Mouse (Mus musculus) lung, postnatal 10 days (tissue): ENCODE data around the gene Tbc1d10a.
A peak's percentile ranks its signal among the peaks of the same experiment; 100 is the strongest.

Experiments used
- DNase-seq: peaks from one replicate; pipeline ENCODE4 v3.0.0; 2021

Gene Tbc1d10a

DNA sequence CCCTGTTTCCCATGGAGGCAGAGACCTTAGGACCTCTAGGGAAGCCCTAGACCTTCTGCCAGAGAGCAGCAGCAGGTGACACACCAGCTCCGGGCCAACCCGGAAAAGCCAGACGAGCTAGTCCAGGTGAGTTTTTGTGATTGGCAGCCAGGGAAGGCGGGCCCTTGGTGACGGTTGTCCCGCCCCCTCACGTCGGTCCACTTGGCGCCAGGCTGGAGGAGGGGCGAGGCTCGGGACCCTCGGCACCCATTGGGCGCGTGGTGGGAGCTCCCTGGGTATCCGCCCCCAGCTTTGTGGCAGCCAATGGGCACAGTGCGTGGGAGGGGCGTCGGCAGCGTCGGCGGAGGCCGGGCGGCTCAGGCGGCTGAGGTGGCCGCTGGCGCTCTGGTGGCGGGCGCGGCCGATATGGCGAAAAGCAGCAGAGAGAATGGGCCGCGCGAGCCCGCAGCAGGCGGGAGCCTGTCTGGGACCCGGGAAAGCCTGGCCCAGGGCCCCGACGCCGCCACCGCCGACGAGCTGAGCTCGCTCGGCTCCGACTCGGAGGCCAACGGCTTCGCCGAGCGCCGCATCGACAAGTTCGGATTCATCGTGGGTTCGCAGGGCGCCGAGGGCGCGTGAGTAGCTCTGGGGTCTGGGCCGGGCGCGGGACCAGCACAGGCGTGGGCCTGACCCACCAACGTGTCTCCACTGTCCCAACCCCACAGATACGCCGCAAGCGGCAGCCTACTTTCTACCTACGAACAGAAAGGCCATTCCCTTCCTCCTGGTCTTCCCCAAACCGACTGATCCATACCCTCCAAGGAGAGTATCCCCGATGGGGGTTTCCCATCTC is at the start of gene Tbc1d10a:
Gene Tbc1d10a, plus strand, starts transcription at position 304 of the 832 bp plus-strand sequence.
- peak; percentile 99 for DNase-seq

DNA sequence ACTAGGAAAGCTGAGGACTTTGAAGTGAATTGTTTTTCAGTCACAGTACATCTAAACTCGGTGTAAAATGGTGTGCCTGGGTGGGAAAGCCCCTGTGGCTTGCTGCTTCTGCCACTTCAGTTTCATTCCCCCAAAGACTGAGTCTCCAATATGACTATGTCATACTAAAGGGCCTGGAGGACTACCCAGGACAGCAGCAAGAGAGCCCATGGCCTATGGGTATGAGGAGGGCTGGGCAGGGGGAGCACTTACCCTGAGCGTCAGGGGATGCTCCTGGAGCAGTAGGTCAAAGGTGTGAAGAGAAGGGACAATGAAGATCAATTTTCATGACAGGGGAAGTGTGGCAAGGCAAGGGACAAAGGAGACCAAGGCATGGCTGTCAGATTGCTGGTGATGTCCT is 47.6 kb upstream of the Tbc1d10a start:
- no peak for DNase-seq

DNA sequence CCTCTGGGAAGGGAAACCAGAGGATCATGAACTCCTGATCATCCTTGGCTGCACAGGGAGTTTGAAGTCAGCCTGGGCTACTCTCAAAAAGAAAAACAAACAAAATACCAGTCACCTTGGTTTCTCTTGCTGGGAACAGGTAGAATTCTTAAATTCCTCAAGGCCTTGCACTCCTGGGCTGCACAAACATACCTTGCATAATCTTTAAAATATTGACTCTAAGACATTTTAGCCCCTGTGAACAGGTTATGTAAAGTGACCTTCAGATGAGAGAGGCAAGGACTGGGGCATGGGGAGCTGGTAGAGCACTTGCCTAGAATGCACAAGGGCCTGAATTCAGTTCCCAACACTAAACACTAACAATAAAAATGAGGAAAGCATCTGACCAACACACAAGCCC is 45.1 kb upstream of the Tbc1d10a start:
- no peak for DNase-seq

DNA sequence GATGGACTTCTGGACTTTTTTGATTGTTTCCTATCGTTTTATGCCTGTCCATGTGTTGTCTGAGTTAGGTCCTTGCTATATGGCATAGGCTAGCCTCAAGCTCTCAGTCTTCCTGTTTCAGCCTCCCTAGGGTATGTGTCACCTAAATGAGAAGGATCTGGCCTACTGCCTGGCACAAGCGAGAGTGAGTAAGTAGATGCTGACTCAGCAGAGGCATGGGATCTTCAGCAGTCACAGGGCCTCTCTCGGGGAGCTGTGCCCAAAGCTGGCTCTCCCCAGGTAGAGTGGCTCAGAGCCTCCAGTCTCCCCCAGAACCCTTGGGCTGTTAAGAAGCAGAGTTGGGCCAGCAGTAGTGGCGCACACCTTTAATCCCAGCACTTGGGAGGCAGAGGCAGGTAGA is 44.2 kb upstream of the Tbc1d10a start:
- no peak for DNase-seq

DNA sequence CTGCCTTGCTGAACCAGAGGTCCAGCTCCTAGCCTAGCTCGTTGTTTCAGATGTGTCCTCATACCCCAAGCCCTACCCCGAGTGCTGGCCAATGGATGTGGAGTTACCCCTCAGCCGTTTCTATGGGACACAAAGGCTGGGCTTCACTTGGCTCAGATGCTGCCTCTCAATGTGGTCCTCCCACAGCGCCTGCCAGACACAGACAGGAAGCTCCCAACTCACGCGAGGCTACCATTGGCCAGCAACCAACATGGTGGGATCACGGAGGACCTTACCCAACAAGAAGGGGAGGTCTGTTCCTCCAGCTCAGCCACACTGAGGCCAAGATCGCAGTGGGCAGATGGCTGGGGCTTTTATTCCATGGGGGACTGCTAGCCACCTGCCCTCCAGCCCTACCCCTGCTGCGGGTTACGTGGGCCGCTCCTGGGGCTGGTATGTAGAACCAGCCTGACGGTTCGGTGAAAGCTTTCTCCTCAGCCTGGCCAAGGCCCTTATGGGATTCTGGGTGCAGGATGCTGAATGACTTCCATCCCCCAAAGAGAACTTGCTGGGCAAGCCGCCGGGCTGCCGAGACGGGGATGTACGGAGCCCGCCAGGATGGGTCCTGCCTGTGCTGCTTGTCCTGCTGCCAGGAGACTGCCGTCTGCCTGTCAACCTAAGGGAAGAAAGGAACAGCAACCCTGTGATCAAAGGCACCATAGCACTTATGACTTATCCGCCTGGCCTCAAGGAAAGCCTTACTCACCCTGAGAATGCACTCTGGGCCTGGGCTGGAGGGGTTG is 43.1 kb upstream of the Tbc1d10a start:
- DNase-seq = no peak

DNA sequence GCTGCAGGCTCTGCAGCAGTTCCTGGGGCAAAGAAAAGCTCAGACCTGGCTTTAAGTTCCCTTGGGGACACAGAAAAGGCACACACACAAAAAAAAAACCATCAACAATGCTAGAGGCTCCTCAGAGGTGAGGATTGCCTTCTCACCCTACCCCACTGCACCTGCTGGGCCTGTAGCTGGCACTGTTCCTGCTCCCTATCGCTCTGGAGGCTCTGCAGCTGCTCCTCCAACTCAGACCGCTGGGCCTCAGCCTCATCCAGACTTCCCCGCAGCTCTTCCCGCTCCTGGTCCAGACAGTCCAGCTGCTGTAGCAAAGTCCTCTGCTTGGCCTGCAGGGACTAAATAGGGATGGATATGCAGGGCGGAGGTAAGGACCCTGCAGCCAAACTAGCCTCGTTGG is 40.2 kb upstream of the Tbc1d10a start:
- DNase-seq = no peak

DNA sequence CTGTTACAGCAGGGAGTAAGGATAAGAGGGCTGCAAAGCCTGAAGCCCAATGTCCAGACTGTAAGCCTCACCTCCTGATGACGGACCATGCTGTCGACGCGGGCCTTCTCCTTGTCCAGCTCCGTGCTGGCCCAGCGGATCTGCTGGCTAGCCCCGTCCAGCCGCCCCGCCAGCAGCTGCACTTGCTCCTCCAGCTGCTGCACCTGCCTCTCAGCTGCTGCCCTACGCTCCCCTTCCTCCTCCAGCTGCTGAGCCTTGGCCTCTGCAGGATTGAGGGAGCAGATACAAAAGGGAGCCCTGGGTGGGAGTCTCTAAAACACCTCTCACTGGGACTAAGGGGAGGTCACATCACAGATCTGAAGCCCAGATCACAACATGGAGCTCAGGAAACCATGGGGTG is 39.5 kb upstream of the Tbc1d10a start:
- no peak for DNase-seq

DNA sequence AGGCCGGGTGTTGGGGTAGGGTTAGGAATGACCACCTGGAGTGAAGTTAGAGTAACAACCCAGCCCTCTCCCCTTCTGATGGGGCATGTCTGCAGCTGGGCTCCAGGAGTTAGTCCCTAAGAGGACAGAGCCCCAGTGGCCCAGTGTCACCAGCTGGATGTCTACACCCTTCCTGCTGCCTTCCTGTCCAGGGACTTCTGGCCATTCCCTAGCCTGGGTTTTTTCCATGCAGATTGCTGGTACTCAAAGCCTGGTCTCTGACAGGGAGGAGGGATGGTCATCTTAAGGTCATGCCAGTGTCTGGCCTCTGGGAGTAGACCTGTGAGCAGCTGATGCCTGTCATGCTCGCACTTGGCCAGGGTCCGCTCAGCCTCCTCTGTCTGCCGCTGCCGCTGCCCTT is 38.5 kb upstream of the Tbc1d10a start:
- peak; percentile 22 for DNase-seq

DNA sequence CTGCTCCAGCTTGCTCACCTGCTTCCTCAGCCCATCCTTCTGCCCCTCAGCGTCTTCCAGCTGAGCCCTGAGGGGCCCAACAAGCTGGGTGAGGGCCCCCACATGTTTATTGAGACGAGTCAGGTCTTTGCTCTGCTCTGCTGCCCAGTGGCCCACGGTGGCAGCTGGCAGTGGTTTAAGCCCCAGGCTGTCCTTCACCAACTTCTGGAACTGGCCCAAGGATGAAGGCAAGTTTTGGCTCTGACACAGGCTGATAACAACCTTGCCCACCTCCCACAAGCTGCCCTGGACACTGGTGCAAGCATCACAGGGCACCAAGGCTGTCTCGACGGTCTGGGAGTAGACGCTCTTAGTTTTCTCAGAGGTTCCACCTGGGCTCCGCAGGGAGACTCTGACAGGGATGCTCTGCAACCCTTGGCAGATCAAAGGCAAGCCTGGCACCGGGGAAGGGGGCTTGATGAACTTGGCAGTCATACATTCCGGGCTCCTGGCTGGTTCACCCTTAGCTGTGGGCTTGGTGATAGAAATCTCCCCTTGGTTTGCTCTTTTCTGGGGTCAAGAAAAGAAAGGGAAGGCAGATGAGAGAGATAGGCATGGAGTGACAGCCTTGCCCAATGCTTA is 37.9 kb upstream of the Tbc1d10a start:
- DNase-seq = no peak

DNA sequence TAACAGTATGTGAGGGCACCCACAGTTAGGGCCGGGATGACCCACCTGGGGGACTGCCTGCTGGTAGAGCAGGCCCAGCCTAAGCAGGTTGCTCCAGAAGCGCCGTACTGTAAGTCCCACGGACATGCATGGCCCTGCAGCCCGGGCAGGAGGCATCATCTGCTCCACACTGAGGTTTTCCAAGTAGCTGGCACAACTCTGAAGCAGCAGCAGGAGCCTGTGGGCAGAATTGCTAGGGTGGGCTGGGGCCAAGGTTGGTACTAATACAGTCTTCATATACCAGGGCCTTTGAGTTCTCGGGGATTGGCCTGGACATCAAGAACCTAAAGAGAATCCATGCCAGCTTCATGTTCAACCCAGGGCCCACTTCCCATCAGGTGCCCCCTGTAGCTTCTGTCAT is 36.7 kb upstream of the Tbc1d10a start:
- no peak for DNase-seq

DNA sequence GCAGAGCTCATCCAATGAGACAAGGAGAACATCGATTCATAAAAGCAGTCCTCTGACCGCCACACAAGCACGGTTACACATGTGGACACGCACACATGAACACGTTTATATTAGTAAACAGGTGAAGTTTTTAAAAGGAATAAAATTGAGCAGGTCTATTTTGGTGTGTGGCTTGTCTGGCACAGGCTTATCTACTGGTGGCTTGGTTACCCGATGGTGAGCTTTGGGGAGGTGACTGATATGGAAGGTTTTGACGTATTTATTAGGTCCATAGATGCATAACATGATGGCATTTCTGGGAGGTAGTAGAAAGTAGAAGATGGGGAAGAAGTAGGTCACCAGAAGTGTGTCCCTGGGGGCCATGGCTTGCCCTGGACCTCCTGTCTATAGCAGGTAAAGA is 32.9 kb upstream of the Tbc1d10a start:
- DNase-seq = no peak

DNA sequence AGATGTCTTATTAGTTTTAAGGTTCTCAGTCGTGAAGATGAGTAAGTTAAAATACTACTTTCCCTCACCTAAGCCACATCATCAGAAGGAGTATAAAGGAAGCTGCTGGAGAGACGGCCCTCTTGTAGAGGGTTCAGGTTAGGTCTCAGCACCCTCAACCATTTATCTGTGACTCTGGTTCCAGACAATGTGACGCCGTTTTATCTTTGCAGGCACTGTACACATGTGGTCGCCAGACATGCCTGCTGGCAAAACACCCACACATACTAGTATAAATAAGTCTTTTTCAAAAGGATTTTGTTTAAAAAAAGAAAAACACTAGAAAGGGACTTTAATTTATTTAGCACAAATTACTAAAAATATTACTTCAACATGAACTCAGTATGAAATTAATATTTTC is 30.9 kb upstream of the Tbc1d10a start:
- DNase-seq = no peak

DNA sequence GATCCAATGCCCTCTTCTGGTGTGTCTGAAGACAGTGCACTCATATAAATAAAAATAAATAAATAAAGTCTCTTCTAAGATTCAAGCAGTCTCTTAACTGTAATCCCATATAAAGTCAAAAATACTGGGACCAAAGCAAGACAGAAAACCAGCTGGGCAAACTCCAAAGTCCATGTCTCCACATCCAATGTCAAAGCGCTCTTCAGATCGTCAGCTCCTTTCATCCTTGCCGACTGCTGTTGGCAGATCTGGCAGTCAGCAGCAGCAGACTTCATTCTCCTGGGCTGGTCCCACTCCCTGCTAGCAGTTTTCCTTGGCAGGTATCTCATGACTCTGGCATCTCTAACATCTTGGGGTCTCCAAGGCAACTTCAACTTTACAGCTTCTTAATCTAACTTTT is 27.9 kb upstream of the Tbc1d10a start:
- DNase-seq = no peak

DNA sequence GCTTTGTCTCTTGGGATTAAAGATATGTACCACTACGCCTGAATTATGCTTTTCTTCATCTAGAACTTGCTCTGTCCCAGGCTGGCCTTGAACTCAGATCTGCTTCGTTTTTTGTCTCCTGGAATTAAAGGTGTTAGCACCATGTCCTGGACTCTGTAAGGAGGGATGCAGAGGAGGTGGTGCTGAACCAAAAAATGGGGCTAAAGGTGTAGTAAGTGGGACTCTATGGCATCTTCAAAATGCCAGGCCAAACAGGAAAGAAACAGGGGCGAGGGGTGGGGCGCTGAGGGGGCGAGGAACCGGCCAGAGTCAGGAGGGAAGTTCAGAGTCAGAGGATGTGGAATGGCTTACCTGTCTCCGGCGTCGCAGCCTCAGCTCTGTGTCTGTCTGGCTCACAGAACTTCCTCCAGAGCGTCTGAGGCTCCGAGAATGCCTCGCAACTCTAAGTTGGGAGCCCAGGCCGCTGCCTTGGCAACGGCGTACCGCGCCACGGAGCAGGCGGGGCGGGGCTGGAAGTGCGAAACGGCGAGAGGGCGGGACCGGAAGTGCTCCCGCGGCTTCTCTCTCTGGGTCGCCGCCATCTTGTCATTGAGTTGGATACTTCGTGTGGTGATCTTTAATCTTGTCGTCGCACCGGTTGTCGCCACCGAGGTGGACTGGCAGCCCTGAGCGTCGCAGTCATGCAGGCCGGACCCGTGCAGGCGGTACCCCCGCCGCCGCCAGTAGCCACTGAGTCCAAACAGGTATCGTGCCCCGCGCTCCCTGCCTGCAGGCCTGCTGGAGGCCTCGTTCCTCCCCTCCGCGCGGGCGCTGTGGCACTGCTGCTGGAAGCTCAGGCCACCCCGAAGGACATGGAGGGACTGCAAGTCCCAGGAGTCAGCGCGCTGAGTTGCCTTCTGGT is 26.5 kb upstream of the Tbc1d10a start, which contains the start of the genes Ccdc157 and Sf3a1:
Gene Ccdc157, minus strand, starts transcription at position 486 of the 901 bp plus-strand sequence.
Gene Sf3a1, plus strand, starts transcription at position 543 of the 901 bp plus-strand sequence.
- peak; percentile 96 for DNase-seq

DNA sequence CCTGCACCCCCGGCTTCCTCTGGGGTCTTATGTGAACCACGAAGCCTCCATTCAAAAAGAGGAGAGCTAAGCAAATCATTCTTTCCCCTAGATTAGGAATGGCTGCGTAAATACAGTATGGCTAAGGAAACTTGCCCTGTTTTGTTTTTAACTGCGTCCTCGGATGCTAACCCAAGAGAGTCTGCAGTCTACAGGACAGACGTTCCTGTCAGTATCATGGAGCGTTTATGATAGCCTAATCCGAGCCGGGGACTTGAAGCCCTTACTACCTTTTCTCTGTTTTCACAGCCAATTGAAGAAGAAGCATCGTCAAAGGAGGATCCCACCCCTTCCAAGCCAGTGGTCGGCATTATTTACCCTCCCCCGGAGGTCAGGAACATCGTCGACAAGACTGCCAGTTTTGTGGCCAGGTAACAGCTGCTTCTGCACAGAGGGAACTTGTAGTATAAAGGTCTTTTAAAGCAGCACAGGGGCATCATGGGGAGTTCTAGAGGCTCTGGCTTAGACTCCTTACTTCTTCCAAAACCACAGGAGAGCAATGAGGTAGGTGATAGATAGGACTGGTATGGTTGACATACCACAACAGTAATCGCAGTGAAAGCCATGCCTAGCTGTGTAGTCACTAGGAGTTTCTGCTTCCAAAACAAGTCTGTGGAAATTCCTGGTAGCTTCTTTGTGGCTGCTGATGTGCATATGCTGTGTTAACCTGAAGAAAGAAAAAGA is 25.7 kb upstream of the Tbc1d10a start:
- DNase-seq = no peak

DNA sequence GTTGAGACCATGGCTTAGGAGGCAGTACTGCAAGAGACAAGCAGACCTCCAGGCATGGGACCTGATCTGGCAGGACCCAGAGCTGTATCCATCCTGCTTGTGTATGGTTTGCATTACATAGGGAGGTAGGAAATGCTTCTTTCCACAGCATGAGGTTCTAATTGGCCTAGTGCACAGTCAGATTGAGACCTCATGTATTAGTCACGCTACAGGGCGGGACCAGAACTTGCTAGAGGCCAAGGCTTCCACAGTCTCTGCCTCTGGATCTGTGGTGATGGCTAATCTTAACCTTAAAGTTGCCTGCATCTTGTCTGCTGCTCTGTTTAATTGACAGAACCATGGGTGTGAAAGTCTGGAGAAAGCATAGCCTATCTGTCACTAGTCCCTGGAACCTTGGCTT is 21.9 kb upstream of the Tbc1d10a start:
- DNase-seq = no peak

DNA sequence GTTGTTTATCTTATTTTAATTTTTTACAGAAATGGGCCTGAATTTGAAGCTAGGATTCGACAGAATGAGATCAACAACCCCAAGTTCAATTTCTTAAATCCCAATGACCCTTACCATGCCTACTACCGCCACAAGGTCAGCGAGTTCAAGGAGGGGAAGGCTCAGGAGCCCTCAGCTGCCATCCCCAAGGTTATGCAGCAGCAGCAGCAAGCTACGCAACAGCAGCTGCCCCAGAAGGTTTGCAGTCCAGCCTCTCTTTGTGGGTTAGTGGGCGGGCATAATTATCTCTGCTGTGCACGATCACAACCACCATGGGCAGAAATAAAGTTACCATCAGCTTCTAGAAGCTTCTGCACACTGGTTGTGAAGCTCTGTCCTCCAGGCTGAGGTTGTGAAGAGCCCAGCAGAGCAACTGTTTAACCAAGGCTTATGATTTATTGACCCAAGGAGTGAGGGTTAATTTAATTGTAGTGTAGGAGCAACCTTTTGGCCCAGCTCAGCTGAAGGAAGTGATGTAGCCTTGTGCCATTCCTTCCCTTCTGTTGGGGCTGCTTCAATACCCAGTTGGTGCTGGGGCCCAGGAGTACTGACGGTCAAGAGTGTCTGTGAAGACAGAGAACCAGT is 20.0 kb upstream of the Tbc1d10a start:
- no peak for DNase-seq

DNA sequence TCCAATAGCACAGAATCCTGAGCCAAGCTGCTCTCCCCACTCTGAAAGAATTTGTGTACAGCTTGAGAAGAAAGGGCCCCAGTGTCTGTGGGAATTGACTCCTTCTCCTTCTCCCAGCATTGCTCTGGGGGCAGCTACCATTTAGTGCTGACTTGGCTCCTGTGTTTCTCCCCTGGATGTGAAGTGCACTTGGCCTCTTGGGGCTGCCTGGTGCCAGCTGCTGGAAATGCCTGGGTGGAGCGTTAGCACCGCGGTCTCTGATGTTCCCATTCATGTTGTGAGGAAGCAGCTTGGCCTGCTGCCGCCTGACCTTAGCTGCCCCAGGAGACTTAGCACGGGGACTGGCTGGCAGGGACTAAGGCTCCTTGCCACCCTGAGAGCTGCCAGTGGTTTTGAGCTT is 12.0 kb upstream of the Tbc1d10a start:
- no peak for DNase-seq

DNA sequence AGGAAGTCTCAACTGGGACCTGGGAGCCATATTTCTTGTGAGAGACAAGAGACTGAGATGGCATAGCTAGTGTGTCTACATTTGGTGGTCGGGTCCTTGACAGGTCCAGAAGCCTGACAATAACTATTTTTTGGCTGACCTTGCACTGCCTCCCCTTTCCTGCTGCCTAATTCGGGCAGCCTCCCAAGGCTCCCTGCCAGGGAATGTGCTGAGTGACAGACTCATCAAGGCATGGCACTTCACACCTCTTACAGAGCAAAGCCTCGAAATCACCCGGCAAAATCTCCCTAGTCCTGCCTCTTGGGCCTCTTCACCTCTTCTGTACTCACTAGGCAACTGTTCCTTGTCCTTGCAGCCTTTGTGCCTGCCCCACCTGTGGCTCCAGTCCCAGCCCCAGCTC is 8.9 kb upstream of the Tbc1d10a start:
- DNase-seq = no peak

DNA sequence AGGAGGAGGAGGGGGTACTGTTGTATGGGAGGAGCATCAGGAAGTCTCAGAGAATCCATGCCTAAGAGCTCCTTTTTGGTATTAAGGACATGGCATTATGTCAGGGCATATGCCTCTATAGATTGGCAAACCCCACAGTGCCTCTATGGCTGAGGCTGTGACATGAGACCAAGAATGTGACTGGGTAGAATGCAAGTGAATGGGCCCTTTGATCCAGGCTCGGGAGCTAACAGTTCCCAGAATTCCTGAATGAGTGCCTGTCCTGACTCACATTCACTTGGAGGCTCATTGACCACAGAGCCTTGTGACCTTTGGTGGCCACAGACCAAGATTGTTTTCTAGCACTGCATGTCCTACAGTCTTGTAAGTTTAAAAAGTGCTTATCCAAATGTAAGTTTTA is 4.5 kb upstream of the Tbc1d10a start:
- no peak for DNase-seq

DNA sequence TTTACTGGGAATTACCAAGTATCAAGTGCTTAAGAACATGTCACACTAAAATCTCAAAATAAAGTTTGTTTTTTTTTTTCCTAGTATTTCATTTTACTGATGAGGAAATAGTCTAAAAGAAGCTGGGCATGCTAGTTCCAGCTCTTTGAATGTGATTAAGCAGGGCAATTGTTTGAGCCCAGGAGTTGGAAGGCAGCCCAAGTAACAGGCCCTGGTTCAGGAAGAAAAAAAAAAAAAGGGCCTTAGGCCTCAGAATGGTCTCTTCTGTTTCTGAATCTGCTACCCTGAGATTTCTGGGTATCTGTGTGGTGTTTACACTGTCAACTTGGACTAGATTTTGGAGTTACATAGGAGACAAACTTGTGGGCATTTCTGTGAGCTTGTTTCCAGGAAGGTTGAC is 3.1 kb upstream of the Tbc1d10a start:
- no peak for DNase-seq
